Mouse (Mus musculus) left cerebral cortex, postnatal 10 days (tissue): ENCODE measurements around the gene Zfp933. TPM values are rescaled to one million over a fixed set of nuclear protein-coding genes. Genes with fewer than 3 reads are reported as not detected.

Experiments used
- DNase-seq, 2 experiments: peaks; one replicate each; pipeline ENCODE4 v3.0.0; 2021 to 2022; ENCODE audit warnings: low spot score in 2 of 2, mixed read lengths in 1 of 2; ENCODE audit errors: extremely low spot score in 1 of 2
- intact Hi-C: fragments of 180-260 bp; cut with DNase I; formaldehyde crosslinking; loops from one replicate; pipeline ENCODE4 v1.15.1; 2025
- total RNA-seq, 2 experiments: library from RNA; stranded (reverse); gene quantifications; 2 replicates each; pipeline ENCODE4 v1.2.3; 2021

The Zfp933 gene
- total RNA-seq = 10 to 100 TPM; 14.5 to 18.1 TPM

DNA sequence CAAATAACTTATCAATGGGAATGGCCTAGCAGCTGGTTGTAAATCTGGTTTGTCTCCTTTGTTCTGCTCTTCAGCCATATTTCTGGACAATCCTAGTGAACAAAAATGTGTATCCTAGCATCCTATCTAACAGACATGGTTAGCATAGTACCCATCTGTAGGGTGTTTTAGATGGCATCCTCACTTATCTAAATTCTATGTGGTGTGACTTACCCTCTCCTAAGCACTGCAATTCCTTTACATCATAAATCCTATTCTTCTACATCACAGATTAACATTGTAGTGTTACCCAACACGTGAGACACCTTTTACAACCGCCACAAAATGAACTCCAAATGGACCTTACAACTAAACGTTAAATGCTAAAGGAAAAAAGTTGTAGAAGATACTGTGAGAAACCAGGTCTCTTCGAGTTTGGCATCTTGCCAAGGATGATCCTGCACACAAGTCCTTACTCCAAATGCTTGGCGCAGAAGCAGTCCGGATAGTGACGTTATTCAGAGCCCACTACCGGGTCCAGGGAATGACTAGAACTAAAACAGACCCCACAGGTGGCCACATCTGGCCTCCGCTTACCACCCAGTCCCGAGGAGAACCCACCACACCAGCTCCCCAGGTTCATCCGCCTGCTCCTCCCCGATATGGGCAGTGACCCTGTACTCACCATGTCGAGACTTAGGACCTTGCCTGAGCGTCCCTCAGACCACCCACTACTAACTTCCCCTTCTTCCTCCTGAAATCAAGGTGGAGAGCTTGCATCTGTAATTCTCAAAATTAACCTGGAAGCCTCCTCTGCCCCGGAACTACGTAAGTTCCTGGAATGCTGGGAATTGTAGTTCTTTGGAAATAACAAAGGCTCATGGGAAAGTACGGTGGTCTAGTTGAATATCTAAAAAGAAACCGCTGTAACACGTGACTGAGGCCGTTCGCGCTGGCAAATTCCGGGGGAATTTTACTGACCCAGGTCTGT lies at the start of gene Zfp933:
Zfp933 (minus strand) TSS at position 753 of the 970 bp plus-strand sequence.
- DNase-seq = peak; percentile 62 to 86
- intact Hi-C loops = no loop called here

DNA sequence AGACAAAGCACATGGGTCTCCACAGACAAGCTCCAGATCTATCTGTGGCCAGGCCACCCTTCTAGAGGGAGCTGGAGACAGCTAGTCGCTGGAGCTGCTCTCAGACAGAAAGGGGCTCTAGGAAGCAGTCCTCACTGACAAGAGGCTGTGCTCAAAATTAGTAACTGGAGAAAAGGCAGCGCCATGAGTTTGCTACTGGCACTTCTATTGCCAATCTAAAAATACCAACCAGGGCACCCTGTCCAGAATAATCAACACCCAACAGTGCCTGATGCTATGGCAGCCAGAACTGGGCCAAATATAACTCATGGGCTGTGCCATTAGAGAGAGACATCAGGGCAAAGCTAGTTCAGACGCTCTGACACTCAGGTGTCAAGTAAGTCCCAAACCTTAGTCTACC lies 49.2 kb upstream of the Zfp933 start:
- no peak for DNase-seq
- intact Hi-C loops = no loop called here

DNA sequence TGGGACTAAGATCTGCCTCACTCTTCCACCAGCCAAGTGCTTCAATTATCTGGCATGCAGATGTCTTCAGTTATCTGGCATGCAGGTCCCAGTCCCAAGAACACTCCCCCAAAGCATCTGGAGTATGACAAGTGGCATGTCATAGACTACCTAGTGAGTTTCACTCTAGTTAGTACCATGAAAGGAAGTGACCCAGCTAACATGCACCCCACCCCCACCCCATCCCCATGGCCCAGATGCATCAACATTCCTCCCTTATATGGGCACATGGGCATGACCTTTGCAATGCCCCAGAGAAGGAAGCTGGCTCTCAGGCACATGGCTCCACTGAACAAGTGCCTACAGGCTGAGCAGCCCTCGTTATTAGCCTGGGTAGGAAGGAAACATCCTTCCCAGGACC lies 48.2 kb upstream of the Zfp933 start:
- DNase-seq = no peak
- intact Hi-C loops = no loop called here

DNA sequence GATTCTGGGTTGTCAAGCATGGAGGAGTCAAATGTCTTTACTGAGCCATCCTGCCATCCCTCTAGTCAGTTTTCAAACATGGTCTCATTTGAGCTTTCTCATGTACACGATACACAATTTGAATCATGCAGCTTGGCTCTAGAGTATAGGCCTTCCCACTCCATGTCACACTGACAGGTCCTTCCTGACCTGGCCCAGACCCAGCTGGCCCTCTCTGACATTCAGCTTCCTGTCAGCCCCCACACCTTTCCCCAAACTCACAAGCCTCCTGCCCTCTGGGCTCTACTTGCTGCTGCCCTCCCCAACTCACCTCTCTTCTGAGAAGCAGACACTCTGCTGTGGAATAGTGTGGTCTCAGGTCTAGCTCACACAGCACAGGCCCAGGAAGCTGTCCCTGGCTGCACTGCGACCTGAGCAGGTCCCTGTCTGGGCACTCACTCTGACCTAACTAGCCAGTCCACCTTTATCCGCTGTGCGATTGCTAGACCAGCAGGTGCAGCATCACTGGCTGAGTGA lies 47.7 kb upstream of the Zfp933 start:
- intact Hi-C loops = no loop called here
- no peak for DNase-seq

DNA sequence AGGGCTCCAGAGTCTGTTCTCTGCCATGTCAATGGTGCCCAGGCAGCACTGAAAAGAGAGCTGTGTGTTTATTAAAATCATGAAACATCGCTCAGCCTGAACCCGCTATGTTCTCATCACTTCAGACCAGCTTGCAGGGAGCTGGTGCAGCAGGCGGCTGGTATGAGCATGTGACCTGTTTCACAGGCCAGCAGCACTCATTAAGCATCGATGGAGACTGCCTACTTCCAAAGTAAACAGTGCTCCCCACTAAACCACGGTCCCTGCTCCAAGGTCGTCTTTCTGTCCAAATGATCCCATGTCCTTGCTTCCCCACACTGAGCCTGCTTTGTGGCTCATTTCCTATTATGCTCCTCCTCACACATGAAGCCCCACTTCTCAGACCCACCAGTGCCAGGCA lies 42.2 kb upstream of the Zfp933 start:
- intact Hi-C loops = no loop called here
- DNase-seq = no peak

DNA sequence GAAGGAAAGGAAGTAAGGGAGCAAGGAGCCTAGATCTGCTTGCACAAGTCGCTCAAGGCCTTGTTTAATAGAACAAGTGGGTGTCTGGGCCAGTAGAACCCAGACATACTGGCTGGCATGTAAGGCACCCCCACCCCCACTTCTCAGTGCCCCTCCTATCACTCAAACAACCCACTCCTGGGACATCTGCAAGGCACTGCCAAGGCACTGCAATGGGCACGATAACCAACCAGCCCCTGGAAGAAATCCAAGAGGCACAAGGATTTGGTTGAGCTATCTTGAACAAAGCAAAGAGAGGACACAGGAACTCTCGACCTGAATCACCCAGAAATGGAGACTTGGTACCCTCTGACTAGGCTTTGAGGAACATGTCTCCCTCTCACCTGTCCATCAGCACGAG lies 40.1 kb upstream of the Zfp933 start:
- intact Hi-C loops = no loop called here
- DNase-seq = no peak

DNA sequence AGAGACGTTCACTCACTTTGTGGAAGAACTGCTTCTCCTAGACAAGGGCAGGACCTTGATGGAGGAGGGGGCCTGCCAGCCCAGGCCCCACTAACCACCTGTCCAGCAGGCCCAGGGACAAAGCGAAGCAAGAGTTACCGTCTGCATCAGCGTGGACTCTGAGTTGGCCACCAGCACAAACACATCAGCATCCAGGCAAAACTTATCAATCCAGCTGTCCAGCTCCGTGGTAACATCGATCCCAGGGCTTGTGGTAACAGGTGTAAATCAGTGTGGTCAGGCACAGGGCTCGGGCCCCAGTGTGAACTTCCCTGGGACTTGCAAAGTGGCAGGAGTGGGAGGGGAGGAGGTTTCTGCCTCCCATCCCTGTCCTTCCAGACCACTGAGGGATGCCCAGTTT lies 39.1 kb upstream of the Zfp933 start:
- DNase-seq = no peak
- intact Hi-C loops = no loop called here

DNA sequence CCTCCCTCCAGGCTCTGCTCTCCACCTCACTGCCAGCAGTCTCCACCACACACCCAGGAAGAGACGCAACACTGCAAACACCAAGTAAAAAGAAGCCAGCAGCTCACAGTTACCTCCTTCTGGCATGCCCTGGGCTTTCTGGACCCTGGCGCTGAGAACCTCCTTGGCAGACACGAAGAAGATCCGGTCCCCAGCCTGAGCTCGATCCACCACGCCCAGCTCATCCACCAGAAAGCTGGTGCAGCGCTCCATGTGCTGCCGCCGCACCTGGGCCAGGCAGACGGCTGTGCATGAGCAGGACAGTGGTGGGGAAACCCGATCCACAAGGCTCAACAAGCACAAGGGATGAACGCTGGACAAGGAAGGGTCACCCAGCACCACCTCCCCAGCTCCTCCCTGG lies 38.0 kb upstream of the Zfp933 start:
- no peak for DNase-seq
- intact Hi-C loops = no loop called here

DNA sequence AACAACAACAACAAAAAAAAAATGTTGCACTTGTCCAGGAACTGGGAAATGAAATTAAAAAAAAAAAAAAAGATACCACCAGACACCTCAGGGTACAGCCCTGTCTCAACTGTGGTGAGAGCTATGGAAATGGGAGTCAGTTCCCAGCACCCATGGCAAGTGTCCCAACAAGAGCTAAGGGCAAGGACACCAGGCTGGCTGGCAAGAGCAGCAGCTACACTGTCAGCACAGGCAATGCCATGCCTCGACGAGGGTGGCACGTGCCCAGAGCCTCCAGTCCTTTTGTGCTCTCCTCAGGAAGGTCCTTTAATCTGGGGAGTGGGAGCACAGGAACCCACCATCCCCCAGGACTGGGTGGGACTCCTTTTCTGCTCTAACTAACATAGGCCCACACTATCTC lies 36.0 kb upstream of the Zfp933 start:
- intact Hi-C loops = no loop called here
- no peak for DNase-seq

DNA sequence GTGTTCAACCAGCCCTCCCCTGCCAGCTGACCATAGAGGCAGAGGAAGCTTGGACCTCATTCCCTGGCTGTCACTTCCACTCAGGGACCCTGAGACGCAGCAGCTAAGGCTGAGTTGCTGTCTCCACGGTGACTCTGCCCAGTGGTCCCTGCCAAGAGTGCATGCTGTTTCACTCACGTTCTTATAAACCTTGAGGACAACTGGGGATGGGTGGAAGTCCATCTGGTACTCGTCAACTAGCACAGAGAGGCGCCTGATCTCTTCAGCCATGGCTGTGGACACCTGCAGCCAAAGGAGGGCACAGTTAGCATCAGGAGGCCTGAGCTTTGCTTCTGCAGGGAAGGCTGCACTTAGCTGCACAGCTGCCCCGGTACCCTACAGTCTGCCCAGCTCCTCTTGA lies 34.9 kb upstream of the Zfp933 start:
- intact Hi-C loops = no loop called here
- no peak for DNase-seq

DNA sequence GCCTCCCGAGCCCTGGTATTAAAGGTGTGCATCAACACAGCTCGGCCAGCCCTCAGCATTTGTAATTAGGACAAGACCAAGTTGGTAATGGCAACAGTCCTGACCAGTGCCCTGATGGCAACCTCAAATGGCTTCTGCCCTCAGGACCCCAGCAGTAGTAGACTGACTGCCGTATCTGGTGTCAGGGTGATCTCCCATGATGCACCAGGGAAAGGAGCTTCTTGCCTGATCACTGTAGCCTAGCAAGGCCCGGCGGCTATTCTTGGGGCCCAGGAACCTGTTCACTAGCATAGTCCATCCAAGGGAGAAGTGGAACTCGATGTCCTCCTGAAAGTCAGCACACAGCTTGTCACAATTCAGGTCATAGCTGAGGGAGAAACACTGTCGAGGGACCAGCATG lies 33.6 kb upstream of the Zfp933 start:
- DNase-seq = no peak
- intact Hi-C loops = no loop called here

DNA sequence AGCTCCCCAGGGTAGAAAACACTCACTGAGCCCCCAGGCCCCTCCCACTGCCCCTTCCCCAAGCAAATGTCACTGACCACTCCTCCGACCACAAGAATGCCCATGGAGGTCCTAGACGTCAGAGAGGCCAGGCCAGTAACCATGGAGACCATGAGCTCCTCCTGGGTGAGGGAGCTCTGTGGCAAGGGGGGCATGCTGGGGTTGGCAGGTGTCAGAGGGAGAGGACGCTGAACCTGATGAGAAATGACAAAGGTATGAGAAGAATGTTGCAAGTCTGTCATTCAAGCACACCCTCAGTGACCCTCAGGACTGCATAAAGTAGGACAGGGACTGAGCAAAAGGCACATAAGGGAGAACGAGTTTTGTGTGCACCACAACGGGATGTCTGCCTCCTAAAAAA lies 31.7 kb upstream of the Zfp933 start:
- intact Hi-C loops = no loop called here

DNA sequence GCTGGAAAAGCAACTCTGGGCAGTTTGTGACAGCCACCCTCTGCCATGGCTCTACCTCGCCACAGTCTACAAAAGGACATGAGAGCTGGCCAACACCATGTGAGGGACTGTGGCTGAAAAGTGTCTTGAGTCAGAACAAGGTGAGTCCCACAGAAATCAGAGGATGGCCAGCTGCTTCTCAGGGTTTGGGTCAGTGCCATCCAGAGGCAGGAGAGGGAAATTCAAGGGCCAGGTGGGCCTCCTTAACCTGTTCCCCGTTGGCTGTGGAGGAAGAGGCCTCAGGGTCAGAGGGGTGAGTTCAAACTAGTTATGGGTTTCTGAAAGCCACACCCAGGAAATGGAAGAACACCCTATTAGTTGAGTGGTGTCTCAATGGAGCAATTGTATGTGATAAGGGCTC lies 31.3 kb upstream of the Zfp933 start:
- intact Hi-C loops = no loop called here
- no peak for DNase-seq

More for the DNA sequence above, 31.7 kb upstream of the Zfp933 start:
- no peak for DNase-seq

DNA sequence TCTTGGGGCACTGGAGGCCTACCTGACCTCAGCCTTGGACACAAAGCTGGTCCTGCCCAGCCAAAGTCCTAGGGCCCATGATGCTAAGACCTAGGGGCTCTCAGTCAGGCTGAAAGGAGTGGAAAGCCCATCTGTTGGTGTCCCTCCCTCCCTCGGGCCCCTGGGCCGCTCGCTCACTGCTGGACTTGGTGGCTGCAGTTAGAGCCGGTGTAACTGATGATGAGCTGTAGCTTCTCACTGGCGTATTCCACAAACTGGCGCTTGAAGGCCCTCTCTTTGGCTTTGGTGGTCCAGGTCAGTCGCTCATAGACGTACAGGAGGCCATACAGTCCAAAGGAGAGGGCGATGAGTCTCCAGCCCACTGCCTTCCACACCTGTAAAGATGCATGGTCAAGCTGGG lies 30.4 kb upstream of the Zfp933 start:
- no peak for DNase-seq
- intact Hi-C loops = no loop called here

DNA sequence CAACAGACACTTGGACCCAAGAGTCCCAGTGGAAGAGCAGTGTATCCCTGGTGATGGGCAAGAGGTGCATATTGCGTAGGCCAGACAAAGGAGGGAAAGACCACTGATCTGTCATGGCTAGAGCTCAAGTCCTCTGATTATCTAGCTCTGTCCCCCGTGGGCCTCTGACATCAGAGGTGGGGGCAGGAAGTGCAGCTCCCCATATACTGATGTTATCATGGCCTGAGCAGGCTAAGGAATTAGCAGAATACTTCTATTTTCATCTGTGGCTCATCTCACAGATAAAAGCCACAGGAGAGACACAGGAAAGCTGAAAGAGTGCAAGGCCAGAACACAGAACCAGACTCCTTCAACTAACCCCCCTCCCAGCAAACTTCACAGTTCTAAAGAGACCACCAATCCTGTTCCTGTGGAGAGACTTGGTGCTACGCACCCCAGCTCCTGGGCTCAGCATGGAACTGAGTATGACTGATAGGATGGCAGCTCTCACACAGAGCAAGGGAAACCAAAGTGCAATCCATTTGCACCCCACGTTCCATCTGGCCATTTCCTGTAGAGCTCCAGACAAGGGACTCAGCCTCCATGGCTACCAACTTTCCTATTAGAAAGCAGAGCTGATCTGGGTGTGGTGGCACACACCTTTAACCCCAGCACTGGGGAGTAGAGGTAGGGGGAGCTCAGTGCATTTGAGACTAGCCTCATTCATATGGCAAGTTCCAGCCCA lies 27.8 kb upstream of the Zfp933 start:
- DNase-seq = no peak
- intact Hi-C loops = no loop called here

DNA sequence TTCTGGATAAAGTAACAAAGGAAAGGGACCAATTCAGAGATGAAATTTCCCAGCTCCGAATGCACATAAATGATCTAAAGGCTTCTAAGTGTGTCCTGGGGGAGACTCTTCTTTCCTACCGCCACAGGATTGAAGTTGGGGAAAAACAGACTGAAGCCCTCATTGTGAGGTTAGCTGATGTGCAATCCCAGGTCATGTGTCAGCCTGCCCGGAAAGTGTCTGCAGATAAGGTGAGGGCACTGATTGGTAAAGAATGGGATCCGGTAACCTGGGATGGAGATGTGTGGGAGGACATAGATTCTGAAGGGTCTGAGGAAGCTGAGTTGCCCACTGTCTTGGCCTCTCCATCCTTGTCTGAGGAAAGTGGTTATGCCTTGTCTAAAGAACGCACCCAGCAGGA lies 21.1 kb upstream of the Zfp933 start:
- intact Hi-C loops = no loop called here

DNA sequence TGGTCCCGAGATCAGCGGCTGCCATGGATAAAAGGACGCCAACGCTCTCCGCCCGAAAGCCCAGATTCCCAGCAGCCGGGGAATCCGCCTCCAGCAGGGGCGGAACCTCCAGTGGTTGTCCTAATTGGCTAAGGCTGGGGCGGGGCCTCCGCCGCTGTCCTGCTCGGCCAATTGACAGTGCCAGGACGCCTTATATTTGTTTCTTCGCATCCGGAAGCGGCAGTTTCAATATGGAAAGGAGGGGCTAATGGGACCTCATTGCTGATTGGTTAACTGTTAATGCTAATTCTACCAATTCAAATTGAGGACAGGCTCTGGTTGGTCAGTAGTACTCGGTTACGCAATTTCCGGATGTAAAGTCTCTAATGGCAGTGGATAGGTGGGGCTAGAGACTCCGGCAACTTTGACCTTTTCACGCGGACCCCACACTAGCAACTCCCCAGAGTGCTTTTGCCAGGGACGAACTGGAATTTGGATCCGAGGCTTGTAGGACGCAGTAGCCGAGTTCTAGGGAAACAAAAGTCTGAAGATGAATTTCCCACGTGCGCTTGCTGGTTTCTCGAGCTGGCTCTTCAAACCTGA lies 20.4 kb upstream of the Zfp933 start, which contains the start of the genes Miip and Fv1:
Miip (minus strand) TSS at position 367 of the 582 bp plus-strand sequence.
Fv1 (plus strand) TSS at position 530 of the 582 bp plus-strand sequence.
- peak; percentile 96 to 97 for DNase-seq
- intact Hi-C loops = no loop called here

More for the DNA sequence above, 21.1 kb upstream of the Zfp933 start:
- DNase-seq = no peak

DNA sequence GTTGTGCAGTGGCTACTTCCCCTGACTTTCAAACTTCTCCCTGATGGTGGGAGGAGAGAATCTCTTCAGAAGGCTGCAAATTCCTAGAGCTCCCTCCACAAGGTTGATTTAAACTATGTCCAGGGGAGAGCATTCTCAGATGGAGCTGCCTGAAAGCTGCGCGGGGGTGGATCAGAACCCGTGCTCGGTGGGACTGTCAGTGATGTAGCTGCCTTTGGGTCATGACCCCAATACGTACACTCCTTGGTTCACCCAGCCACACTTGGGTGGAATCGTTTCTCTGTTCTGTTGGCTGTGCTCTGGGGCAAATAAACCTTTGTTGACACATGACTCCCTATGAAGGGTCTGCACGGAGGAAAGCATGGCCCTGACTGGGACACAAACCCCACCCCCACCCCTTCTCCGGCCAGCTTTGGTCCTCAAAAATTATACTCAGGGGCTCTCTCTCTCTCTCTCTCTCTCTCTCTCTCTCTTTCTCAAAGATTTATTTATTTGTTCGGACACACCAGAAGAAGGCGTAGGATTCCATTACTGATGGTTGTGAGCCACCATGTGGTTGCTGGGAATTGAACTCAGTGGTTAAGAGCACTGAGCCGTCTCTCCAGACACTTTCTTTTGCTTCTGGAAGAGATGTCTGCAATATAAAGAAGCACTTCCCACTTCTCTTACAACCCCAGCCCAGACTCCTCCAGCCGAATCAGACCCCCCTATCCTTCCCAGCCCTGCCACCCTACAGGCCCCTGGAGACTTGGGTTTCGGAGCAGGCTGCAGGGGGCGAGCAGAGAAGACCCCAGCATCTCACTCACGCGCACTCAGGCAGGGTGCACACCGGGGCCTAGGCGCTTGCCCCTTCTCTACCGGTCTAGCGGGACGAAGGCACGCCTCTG lies 19.6 kb upstream of the Zfp933 start:
- DNase-seq = no peak
- intact Hi-C loops = no loop called here
